Mouse (Mus musculus): ENCODE measurements around the gene Igsf3. TPM values are rescaled to one million over a fixed set of nuclear protein-coding genes. Genes with fewer than 3 reads are reported as not detected.
A peak's percentile ranks its signal among the peaks of the same experiment; 100 is the strongest.

Igsf3 gene
- total RNA-seq (2017) = 3.4 and 3.6 TPM in 2 replicates

- peak; percentile 70 for ATAC-seq (replicated peaks; ENCODE audit: low read depth, poor library complexity, severe bottlenecking)
Measured at GRCm38 (mm10) chr3:101376538-101377247, at the start of gene Igsf3. Gene Igsf3 (plus strand): TSS chr3:101377083.

GRCm38 (mm10) chr3:101327248-101327647 is 49.6 kb upstream of the Igsf3 start:
- ATAC-seq (replicated peaks; ENCODE audit: low read depth, poor library complexity, severe bottlenecking) = no peak

GRCm38 (mm10) chr3:101328617-101329016 is 48.3 kb upstream of the Igsf3 start:
- ATAC-seq (replicated peaks; ENCODE audit: low read depth, poor library complexity, severe bottlenecking) = no peak

- ATAC-seq (replicated peaks; ENCODE audit: low read depth, poor library complexity, severe bottlenecking) = no peak
Measured at GRCm38 (mm10) chr3:101343199-101343924, 33.5 kb upstream of the Igsf3 start.

- no peak for ATAC-seq (replicated peaks; ENCODE audit: low read depth, poor library complexity, severe bottlenecking)
Measured at GRCm38 (mm10) chr3:101344246-101344645, 32.6 kb upstream of the Igsf3 start.

- no peak for ATAC-seq (replicated peaks; ENCODE audit: low read depth, poor library complexity, severe bottlenecking)
Measured at GRCm38 (mm10) chr3:101345299-101345698, 31.6 kb upstream of the Igsf3 start.

- ATAC-seq (replicated peaks; ENCODE audit: low read depth, poor library complexity, severe bottlenecking) = no peak
Measured at GRCm38 (mm10) chr3:101346806-101347205, 30.1 kb upstream of the Igsf3 start.

- no peak for ATAC-seq (replicated peaks; ENCODE audit: low read depth, poor library complexity, severe bottlenecking)
Measured at GRCm38 (mm10) chr3:101348501-101349161, 28.3 kb upstream of the Igsf3 start.

- no peak for ATAC-seq (replicated peaks; ENCODE audit: low read depth, poor library complexity, severe bottlenecking)
Measured at GRCm38 (mm10) chr3:101349542-101350307, 27.2 kb upstream of the Igsf3 start.

- ATAC-seq (replicated peaks; ENCODE audit: low read depth, poor library complexity, severe bottlenecking) = no peak
Measured at GRCm38 (mm10) chr3:101350406-101350805, 26.5 kb upstream of the Igsf3 start.

GRCm38 (mm10) chr3:101354490-101354889 is 22.4 kb upstream of the Igsf3 start:
- ATAC-seq (replicated peaks; ENCODE audit: low read depth, poor library complexity, severe bottlenecking) = peak; percentile 67

GRCm38 (mm10) chr3:101355702-101356101 is 21.2 kb upstream of the Igsf3 start:
- peak; percentile 24; the same call in 1 of the 2 replicates for ATAC-seq (replicated peaks; ENCODE audit: low read depth, poor library complexity, severe bottlenecking)

GRCm38 (mm10) chr3:101356583-101357553 is 20.0 kb upstream of the Igsf3 start:
- ATAC-seq (replicated peaks; ENCODE audit: low read depth, poor library complexity, severe bottlenecking) = peak; percentile 33; the same call in 1 of the 2 replicates

- ATAC-seq (replicated peaks; ENCODE audit: low read depth, poor library complexity, severe bottlenecking) = no peak
Measured at GRCm38 (mm10) chr3:101360832-101361231, 16.1 kb upstream of the Igsf3 start.

- ATAC-seq (replicated peaks; ENCODE audit: low read depth, poor library complexity, severe bottlenecking) = no peak
Measured at GRCm38 (mm10) chr3:101362391-101362790, 14.5 kb upstream of the Igsf3 start.

- ATAC-seq (replicated peaks; ENCODE audit: low read depth, poor library complexity, severe bottlenecking) = no peak
Measured at GRCm38 (mm10) chr3:101363574-101363973, 13.3 kb upstream of the Igsf3 start.

- no peak for ATAC-seq (replicated peaks; ENCODE audit: low read depth, poor library complexity, severe bottlenecking)
Measured at GRCm38 (mm10) chr3:101365081-101365612, 11.7 kb upstream of the Igsf3 start.

GRCm38 (mm10) chr3:101365911-101366310 is 11.0 kb upstream of the Igsf3 start:
- ATAC-seq (replicated peaks; ENCODE audit: low read depth, poor library complexity, severe bottlenecking) = peak; percentile 31; the same call in 1 of the 2 replicates

- peak; percentile 69 for ATAC-seq (replicated peaks; ENCODE audit: low read depth, poor library complexity, severe bottlenecking)
Measured at GRCm38 (mm10) chr3:101367372-101367771, 9.5 kb upstream of the Igsf3 start.
